Mouse (Mus musculus): Measurements from ENCODE around the gene Zfp341.

DNA sequence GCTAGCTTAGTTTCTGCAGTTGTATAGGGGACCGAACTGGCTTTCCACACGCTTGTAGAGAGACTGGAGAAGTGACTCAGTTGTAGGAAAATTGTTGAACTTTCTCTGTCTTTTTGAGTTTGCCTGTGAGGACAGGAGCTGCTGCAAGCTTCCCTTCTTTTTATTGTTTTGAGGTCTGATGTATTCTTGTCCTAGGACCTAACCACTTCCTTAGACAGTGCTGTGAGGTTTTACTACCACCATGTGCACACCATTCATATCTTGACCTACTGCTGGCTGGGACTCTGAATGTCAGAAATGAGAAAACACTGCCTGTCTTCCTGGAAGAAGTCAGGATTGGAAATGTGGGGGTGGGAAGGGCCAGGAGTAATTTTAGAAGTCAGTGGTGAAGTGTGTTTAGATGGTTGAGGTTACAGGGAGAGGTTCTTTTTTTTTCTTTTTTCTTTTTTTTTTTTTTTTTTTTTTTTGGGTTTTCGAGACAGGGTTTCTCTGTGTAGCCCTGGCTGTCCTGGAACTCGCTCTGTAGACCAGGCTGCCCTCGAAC is 46.5 kb downstream of the Zfp341 start:
- TF ChIP-seq CTCF (IDR thresholded peaks at IDR 0.05; ENCODE audit: low read depth): no peak
- TF ChIP-seq EP300 (IDR thresholded peaks at IDR 0.05; ENCODE audit: low read depth): no peak
